Comparison of ENCODE assay signal across 14 mouse cellular contexts in the genomic region with DNA sequence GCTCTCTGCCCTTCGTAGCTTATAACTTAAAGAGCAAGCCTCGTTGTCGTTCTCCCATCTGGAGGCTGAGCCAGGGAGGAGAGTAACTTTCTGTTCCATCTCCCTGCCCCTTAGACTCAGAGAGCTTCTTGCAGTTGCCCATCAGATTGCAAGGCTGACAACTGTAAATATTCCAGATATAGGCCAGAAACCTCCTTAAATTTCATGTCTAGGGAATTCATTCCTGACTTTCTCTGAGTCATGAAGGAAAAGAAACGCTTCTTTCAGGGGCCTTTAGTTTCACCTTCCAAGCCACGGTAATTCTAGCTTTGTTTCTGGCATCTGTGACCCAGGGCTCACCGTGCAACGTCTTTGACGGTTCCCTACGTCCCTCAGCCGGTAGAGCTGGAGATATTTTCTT.
"Had no signal": no experiment of that assay in that cellular context is flagged by ENCODE, and none has a peak within 500 bp of the region (broad histone marks: within the 10 kb centered on the region; RNA-seq: fewer than 3 reads in every experiment).

No protein-coding gene starts in this region.

- H3K27me3 ChIP-seq: limb, embryonic 15.5 days; liver, embryonic 12.5 days; midbrain, embryonic 12.5 days had no signal

- H3K9ac ChIP-seq: limb, embryonic 15.5 days; liver, embryonic 12.5 days; lung, embryonic 14.5 days; midbrain, embryonic 12.5 days had no signal

- DNase-seq: kidney, postnatal 10 days; kidney, postnatal 4 days; left cerebral cortex, postnatal 4 days; lung, embryonic 14.5 days; lung, postnatal 14 days; right cerebral cortex, postnatal 25 days; thymus, adult 2 months; thymus, postnatal 25 days had no signal

- H3K4me3 ChIP-seq: layer of hippocampus, adult 2 months; limb, embryonic 15.5 days; liver, embryonic 12.5 days; megakaryocyte, embryonic 14.5 days; midbrain, embryonic 12.5 days had no signal

- ATAC-seq: liver, embryonic 12.5 days had no signal

- H3K4me2 ChIP-seq: limb, embryonic 15.5 days; liver, embryonic 12.5 days; lung, embryonic 14.5 days; midbrain, embryonic 12.5 days had no signal

- H3K36me3 ChIP-seq: limb, embryonic 15.5 days; liver, embryonic 12.5 days; midbrain, embryonic 12.5 days had no signal

- H3K4me1 ChIP-seq: liver, embryonic 12.5 days; midbrain, embryonic 12.5 days had no signal

- H3K27ac ChIP-seq: layer of hippocampus, adult 2 months; limb, embryonic 15.5 days; liver, embryonic 12.5 days; macrophage; midbrain, embryonic 12.5 days had no signal

- H3K9me3 ChIP-seq: limb, embryonic 15.5 days; liver, embryonic 12.5 days; megakaryocyte, embryonic 14.5 days; midbrain, embryonic 12.5 days had no signal
